Mouse (Mus musculus): ENCODE measurements around the gene Kin. TPM values are rescaled to one million over a fixed set of nuclear protein-coding genes. Genes with fewer than 3 reads are reported as not detected.

The Kin gene
- polyA plus RNA-seq, 1 experiment from 2014 or later, result 31.5 TPM

- Histone ChIP-seq H3K4me2 (no peak overlapping the region), H3K4me3 (replicated peaks) (no peak overlapping the region), H3K9ac (replicated peaks) (no peak overlapping the region), H3K27ac (no peak overlapping the region), H3K4me1 (replicated peaks) (peaks cover 32% of the 10 kb centered on the region), H3K27me3 (no peaks in the 10 kb centered on the region), H3K9me3 (no peaks in the 10 kb centered on the region), H3K36me3 (peaks cover 31% of the 10 kb centered on the region; the same call in 1 of the 2 replicates)
- ATAC-seq (ENCODE audit: insufficient number of reproducible peaks, insufficient read depth, low FRiP score, low TSS enrichment, low read depth), result no peak
- WGBS, result 94% methylated on average over 8 of the region's 8 CpGs
Measured at GRCm38 (mm10) chr2:10076675-10077074, 3.7 kb upstream of the Kin start.

DNA sequence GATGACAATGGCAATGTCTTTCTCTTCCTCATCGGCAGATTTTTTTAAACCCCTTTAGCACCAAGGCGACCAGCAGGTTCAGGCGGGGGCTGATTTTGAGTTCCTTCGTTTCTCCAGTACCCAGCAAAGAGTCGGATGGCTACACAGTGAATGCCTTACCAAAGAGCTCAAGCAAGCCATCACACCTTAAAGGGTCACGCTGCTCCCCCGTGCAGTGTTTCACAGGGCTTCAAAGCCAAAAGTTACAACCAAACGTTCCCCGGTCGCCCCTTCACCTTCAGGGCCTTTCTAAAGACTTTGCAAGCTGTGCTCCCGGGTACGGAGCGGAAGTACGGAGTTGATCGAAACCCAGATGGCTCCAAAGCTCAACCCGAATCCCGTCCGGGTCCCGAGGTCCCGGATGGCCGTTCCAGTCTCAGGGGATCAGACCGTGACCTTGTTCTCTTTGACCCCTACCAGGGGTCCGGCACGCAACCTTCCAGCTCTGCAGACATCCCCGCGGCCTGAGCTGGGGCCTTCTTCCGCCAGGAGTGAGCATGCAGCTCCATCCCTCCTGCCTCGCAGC lies 566 bp upstream of the Kin start:
- H3K27me3 ChIP-seq, result no peaks in the 10 kb centered on the region
- no peak; the same call in 1 of the 2 replicates for ATAC-seq (ENCODE audit: insufficient number of reproducible peaks, insufficient read depth, low FRiP score, low TSS enrichment, low read depth)
- no peaks in the 10 kb centered on the region for H3K9me3 ChIP-seq
- WGBS, result under 1% methylated on average over 28 of the region's 28 CpGs
- peak overlapping the region; percentile 92 for H3K27ac ChIP-seq
- H3K4me2 ChIP-seq, result peak overlapping the region; percentile 76
- peak overlapping the region; percentile 88 for H3K4me3 ChIP-seq (replicated peaks)
- peaks cover 30% of the 10 kb centered on the region for H3K4me1 ChIP-seq (replicated peaks)
- peaks cover 26% of the 10 kb centered on the region for H3K36me3 ChIP-seq
- peak overlapping the region; percentile 97 for H3K9ac ChIP-seq (replicated peaks)

- H3K27ac ChIP-seq, result no peak overlapping the region
- WGBS, result 84% methylated on average over 5 of the region's 5 CpGs
- H3K9me3 ChIP-seq, result no peaks in the 10 kb centered on the region
- peak overlapping the region; percentile 76 for H3K4me2 ChIP-seq
- H3K4me1 ChIP-seq (replicated peaks), result peaks cover 28% of the 10 kb centered on the region
- no peak for ATAC-seq (ENCODE audit: insufficient number of reproducible peaks, insufficient read depth, low FRiP score, low TSS enrichment, low read depth)
- H3K9ac ChIP-seq (replicated peaks), result peak overlapping the region; percentile 27; the same call in 1 of the 2 replicates
- peaks cover 28% of the 10 kb centered on the region for H3K36me3 ChIP-seq
- H3K27me3 ChIP-seq, result no peaks in the 10 kb centered on the region
- peak overlapping the region; percentile 88 for H3K4me3 ChIP-seq (replicated peaks)
Measured at GRCm38 (mm10) chr2:10081453-10082080, 1.2 kb downstream of the Kin start.

DNA sequence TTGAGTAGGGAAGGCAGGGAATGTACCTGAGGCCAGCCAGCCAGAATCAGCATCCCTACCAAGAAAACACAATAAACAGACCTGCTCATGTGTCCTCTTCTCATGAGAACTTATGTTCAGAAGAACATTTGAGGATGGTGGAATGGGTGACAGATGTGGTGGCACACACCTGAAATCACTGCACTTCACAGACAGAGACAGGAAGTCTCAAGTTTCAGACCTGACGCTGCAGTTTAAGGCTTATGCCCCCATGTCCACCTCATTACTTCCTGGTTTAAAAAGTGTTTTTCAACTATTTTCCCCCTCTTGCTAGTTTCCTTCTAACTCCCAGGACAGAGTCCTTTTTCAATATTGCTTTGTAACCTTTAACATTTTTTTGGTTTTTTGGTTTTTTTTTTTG lies 2.3 kb downstream of the Kin start:
- Histone ChIP-seq H3K9me3 (no peaks in the 10 kb centered on the region), H3K27me3 (no peaks in the 10 kb centered on the region), H3K27ac (no peak overlapping the region), H3K4me1 (replicated peaks) (peaks cover 24% of the 10 kb centered on the region), H3K9ac (replicated peaks) (no peak overlapping the region), H3K36me3 (peaks cover 38% of the 10 kb centered on the region), H3K4me2 (no peak overlapping the region), H3K4me3 (replicated peaks) (no peak overlapping the region)
- ATAC-seq (ENCODE audit: insufficient number of reproducible peaks, insufficient read depth, low FRiP score, low TSS enrichment, low read depth), result no peak
- 40% methylated on average over 1 of the region's 1 CpGs for WGBS

DNA sequence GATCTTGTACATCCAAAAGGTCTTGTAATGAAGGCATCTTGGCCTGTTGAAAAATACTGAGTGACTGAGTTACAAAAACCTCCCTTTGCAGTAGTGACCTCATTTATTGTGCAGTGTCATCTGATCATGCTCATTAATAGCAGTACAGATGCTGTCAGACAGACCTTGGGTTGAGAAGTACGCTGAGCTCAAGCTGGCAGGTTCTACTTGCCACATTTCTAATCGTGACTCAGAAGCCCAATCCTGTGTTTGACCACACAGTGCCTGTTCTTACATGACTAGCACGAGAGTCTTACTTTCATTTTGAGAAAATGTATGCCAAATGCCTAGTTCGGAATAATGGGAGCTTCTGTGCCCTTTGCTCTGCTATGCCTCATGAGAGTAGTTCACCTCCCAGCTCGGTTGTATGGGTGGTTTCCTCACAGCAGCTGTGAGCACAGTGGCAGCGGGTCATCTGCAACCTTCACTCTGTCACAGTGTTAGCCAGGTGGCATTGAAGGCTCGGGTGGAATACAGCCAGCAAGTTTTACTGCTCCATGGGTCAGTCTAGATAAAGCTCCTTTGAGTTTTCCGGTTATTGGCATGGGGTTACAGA lies 7.0 kb downstream of the Kin start:
- no peak for ATAC-seq (ENCODE audit: insufficient number of reproducible peaks, insufficient read depth, low FRiP score, low TSS enrichment, low read depth)
- Histone ChIP-seq H3K36me3 (peaks cover 83% of the 10 kb centered on the region), H3K9ac (replicated peaks) (no peak overlapping the region), H3K27me3 (no peaks in the 10 kb centered on the region), H3K4me3 (replicated peaks) (no peak overlapping the region), H3K4me1 (replicated peaks) (no peaks in the 10 kb centered on the region), H3K9me3 (no peaks in the 10 kb centered on the region), H3K4me2 (no peak overlapping the region), H3K27ac (no peak overlapping the region)
- WGBS, result 84% methylated on average over 8 of the region's 8 CpGs

- Histone ChIP-seq H3K27ac (no peak overlapping the region), H3K4me1 (replicated peaks) (no peaks in the 10 kb centered on the region), H3K4me3 (replicated peaks) (no peak overlapping the region), H3K27me3 (no peaks in the 10 kb centered on the region), H3K9ac (replicated peaks) (no peak overlapping the region), H3K9me3 (no peaks in the 10 kb centered on the region), H3K36me3 (peaks cover 37% of the 10 kb centered on the region), H3K4me2 (no peak overlapping the region)
- ATAC-seq (ENCODE audit: insufficient number of reproducible peaks, insufficient read depth, low FRiP score, low TSS enrichment, low read depth), result no peak
- WGBS, result 88% methylated on average over 14 of the region's 14 CpGs
Measured at GRCm38 (mm10) chr2:10094327-10095100, 14.1 kb downstream of the Kin start.

DNA sequence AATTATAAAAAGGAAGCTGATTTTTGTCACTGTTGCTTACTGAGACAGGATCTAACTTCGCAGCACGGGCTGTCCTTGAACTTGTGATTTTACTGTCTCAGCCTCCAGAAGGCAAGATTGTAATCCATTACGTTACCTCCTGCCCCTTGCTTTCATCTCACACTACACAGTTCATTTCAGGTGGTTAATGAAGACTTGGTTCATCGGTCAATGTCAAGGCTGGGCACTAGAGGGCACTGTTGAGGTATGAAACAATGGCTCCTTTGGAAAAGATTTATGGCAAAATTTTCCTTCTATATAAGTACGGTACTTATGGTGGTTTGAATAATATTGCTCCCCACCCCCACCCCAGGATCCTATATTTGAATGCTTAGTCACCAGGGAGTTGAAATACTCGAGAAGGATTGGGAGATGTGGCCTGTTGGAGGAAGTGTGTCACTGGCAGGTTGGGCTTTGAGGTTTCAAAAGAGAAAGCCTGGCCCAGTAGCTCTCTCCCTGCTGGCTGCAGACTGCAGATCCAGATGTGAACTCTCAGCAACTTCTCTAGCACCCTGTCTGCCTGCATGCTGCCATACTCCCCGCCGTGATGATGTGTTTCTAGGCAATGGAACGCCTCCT lies 18.3 kb downstream of the Kin start:
- Histone ChIP-seq H3K9me3 (no peaks in the 10 kb centered on the region), H3K27ac (no peak overlapping the region), H3K4me3 (replicated peaks) (no peak overlapping the region), H3K27me3 (0 out of 2 replicates have a peak, but pooled peaks cover 3% of the 10 kb centered on the region), H3K4me1 (replicated peaks) (no peaks in the 10 kb centered on the region), H3K9ac (replicated peaks) (no peak overlapping the region), H3K4me2 (no peak overlapping the region), H3K36me3 (no peaks in the 10 kb centered on the region)
- WGBS, result 41% methylated on average over 9 of the region's 9 CpGs
- no peak; the same call in 1 of the 2 replicates for ATAC-seq (ENCODE audit: insufficient number of reproducible peaks, insufficient read depth, low FRiP score, low TSS enrichment, low read depth)

DNA sequence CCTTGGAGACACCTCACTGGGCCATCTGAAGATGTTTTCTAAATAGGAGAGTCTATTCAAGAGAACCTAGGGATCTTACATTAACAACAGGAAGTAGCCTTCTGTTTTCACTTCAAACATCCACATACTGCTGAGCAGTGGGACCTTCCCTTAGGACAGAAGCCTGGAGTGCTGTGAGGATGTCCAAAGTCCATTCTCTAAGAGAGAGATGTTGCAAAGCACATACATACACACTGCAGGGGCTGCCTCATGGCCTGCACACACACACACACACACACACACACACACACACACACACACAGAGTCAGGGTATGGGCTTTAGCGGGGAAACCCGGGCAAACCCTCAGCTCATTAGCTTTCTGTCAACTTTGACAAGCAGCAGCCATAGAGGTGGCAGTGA lies 20.1 kb downstream of the Kin start:
- no peaks in the 10 kb centered on the region for H3K4me1 ChIP-seq (replicated peaks)
- H3K36me3 ChIP-seq, result no peaks in the 10 kb centered on the region
- 72% methylated on average over 2 of the region's 2 CpGs for WGBS
- H3K4me2 ChIP-seq, result no peak overlapping the region
- H3K27ac ChIP-seq, result no peak overlapping the region
- no peaks in the 10 kb centered on the region for H3K9me3 ChIP-seq
- no peak for ATAC-seq (ENCODE audit: insufficient number of reproducible peaks, insufficient read depth, low FRiP score, low TSS enrichment, low read depth)
- no peak overlapping the region for H3K9ac ChIP-seq (replicated peaks)
- no peak overlapping the region for H3K4me3 ChIP-seq (replicated peaks)
- H3K27me3 ChIP-seq, result 0 out of 2 replicates have a peak, but pooled peaks cover 3% of the 10 kb centered on the region

DNA sequence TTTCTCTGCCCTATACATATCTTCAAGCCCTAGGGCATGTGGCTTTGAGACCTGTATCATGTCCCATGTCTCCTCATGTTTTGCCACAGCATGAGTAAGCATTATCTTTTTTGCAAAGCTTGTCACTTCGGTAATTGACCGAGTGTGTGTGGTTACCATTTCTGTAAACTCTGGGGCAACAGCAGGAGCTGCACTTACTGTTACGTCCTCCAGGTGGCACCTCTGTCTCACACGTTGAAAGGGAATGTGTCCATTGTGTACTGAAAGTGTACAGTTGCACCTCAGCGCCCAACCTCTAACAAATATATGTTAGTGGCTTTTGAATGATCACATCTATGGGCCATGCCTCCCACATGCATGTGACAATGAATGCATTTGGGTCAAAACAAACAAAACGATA lies 20.8 kb downstream of the Kin start:
- Histone ChIP-seq H3K4me2 (no peak overlapping the region), H3K27ac (no peak overlapping the region), H3K9ac (replicated peaks) (no peak overlapping the region), H3K27me3 (0 out of 2 replicates have a peak, but pooled peaks cover 3% of the 10 kb centered on the region), H3K4me3 (replicated peaks) (no peak overlapping the region), H3K4me1 (replicated peaks) (no peaks in the 10 kb centered on the region), H3K36me3 (no peaks in the 10 kb centered on the region), H3K9me3 (no peaks in the 10 kb centered on the region)
- WGBS, result 47% methylated on average over 6 of the region's 6 CpGs
- ATAC-seq (ENCODE audit: insufficient number of reproducible peaks, insufficient read depth, low FRiP score, low TSS enrichment, low read depth), result no peak

- Histone ChIP-seq H3K4me1 (replicated peaks) (no peaks in the 10 kb centered on the region; the same call in 1 of the 2 replicates), H3K27ac (no peak overlapping the region)
- no peak for ATAC-seq (ENCODE audit: insufficient number of reproducible peaks, insufficient read depth, low FRiP score, low TSS enrichment, low read depth)
Measured at GRCm38 (mm10) chr2:10108535-10109189, 28.3 kb downstream of the Kin start.

More at GRCm38 (mm10) chr2:10108535-10109189, 28.3 kb downstream of the Kin start:
- H3K9me3 ChIP-seq, result no peaks in the 10 kb centered on the region
- H3K36me3 ChIP-seq, result no peaks in the 10 kb centered on the region
- H3K9ac ChIP-seq (replicated peaks), result no peak overlapping the region
- 0 out of 2 replicates have a peak, but pooled peaks cover 3% of the 10 kb centered on the region for H3K27me3 ChIP-seq
- H3K4me3 ChIP-seq (replicated peaks), result no peak overlapping the region
- no peak overlapping the region for H3K4me2 ChIP-seq
- WGBS, result 44% methylated on average over 6 of the region's 6 CpGs

All from limb, embryonic 12.5 days (tissue).